Mouse (Mus musculus) layer of hippocampus, adult 8-10 months (tissue): ENCODE measurements around the gene Jazf1. TPM values are rescaled to one million over a fixed set of nuclear protein-coding genes. Genes with fewer than 3 reads are reported as not detected.

Experiments used
- DNase-seq, 2 experiments: peaks; one replicate each; pipeline ENCODE4 v3.0.0; 2022; ENCODE audit warnings: low spot score in 2 of 2
- total RNA-seq, 4 experiments: library from RNA; stranded (reverse); gene quantifications; 2 replicates each; pipeline ENCODE4 v1.2.4; 2022

Gene Jazf1
- total RNA-seq, 4 experiments from 2014 or later: 25.0 to 30.9 (median 28.5) TPM

GRCm38 (mm10) chr6:52917471-52917870 is 151.0 kb downstream of the Jazf1 start:
- no peak for DNase-seq

GRCm38 (mm10) chr6:52916836-52917376 is 151.5 kb downstream of the Jazf1 start:
- no peak for DNase-seq

GRCm38 (mm10) chr6:52914921-52915320 is 153.5 kb downstream of the Jazf1 start:
- no peak for DNase-seq

- DNase-seq: peak in 1 of 2 experiments; percentile 45
Observed at GRCm38 (mm10) chr6:52912143-52912918, 156.1 kb downstream of the Jazf1 start.

- DNase-seq: no peak
Observed at GRCm38 (mm10) chr6:52906801-52907200, 161.6 kb downstream of the Jazf1 start.

GRCm38 (mm10) chr6:52905100-52905499 is 163.3 kb downstream of the Jazf1 start:
- no peak for DNase-seq

- no peak for DNase-seq
Observed at GRCm38 (mm10) chr6:52903226-52903960, 165.0 kb downstream of the Jazf1 start.

- no peak for DNase-seq
Observed at GRCm38 (mm10) chr6:52899574-52900245, 168.7 kb downstream of the Jazf1 start.

GRCm38 (mm10) chr6:52895075-52895474 is 173.4 kb downstream of the Jazf1 start:
- no peak for DNase-seq

GRCm38 (mm10) chr6:52894501-52894823 is 174.0 kb downstream of the Jazf1 start:
- DNase-seq: no peak

- DNase-seq: peak; percentile 29 to 39
Observed at GRCm38 (mm10) chr6:52893811-52894500, 174.5 kb downstream of the Jazf1 start.

- no peak for DNase-seq
Observed at GRCm38 (mm10) chr6:52892978-52893377, 175.5 kb downstream of the Jazf1 start.

- no peak for DNase-seq
Observed at GRCm38 (mm10) chr6:52887541-52888203, 180.8 kb downstream of the Jazf1 start.

GRCm38 (mm10) chr6:52883773-52884172 is 184.7 kb downstream of the Jazf1 start:
- DNase-seq: no peak

GRCm38 (mm10) chr6:52877176-52877575 is 191.3 kb downstream of the Jazf1 start:
- no peak for DNase-seq

- no peak for DNase-seq
Observed at GRCm38 (mm10) chr6:52871306-52871705, 197.1 kb downstream of the Jazf1 start.

- no peak for DNase-seq
Observed at GRCm38 (mm10) chr6:52869252-52869651, 199.2 kb downstream of the Jazf1 start.

- DNase-seq: no peak
Observed at GRCm38 (mm10) chr6:52868352-52868751, 200.1 kb downstream of the Jazf1 start.

GRCm38 (mm10) chr6:52861928-52862327 is 206.5 kb downstream of the Jazf1 start:
- no peak for DNase-seq

- DNase-seq: peak; percentile 40 to 49
Observed at GRCm38 (mm10) chr6:52861186-52861820, 207.1 kb downstream of the Jazf1 start.
